Mouse (Mus musculus): ENCODE measurements around the gene Wdr76. TPM values are rescaled to one million over a fixed set of nuclear protein-coding genes. Genes with fewer than 3 reads are reported as not detected.
A peak's percentile ranks its signal among the peaks of the same experiment; 100 is the strongest.

Gene Wdr76
- total and polyA plus RNA-seq, 3 experiments: 17.4 to 29.9 (median 26.9) TPM

- dilution Hi-C loops (cut with MboI; ENCODE audit: extremely low pct_ligation_motif_present, extremely low pct_unique_long_range_greater_than_20kb, low sequenced_read_pairs): no loop called here
Measured at GRCm38 (mm10) chr2:121571780-121572179, 65.3 kb downstream of the Wdr76 start.

GRCm38 (mm10) chr2:121574066-121574630 is 67.6 kb downstream of the Wdr76 start:
- in situ Hi-C loops (cut with MboI; ENCODE audit: low pct_ligation_motif_present, low pct_unique_long_range_greater_than_20kb, low sequenced_read_pairs): loop anchor here (5.0 to 25.0 kb wide), 2 partner anchors 258 to 463 kb away; partner anchors contain the start of gene Eif3j1
- DNase-seq (ENCODE audit: extremely low read depth): peak; percentile 74

More at GRCm38 (mm10) chr2:121571780-121572179, 65.3 kb downstream of the Wdr76 start:
- H3K4me1 ChIP-seq (ENCODE audit: control insufficient read depth in 1 of 2, insufficient read depth in 2 of 2): peaks cover 8 to 49% of the 10 kb centered on the region in 2 experiments
- H3K4me2 ChIP-seq (ENCODE audit: insufficient read depth, low read depth, poor library complexity, severe bottlenecking): no peak overlapping the region
- H3K9ac ChIP-seq (ENCODE audit: insufficient read depth, low read depth): no peak overlapping the region
- no peak overlapping the region for H3K4me3 ChIP-seq (replicated peaks in 1 of 3; ENCODE audit: low read depth in 2 of 3, low read length in 2 of 3, poor library complexity in 1 of 3)
- in situ Hi-C loops (cut with MboI; ENCODE audit: low pct_ligation_motif_present, low pct_unique_long_range_greater_than_20kb, low sequenced_read_pairs): loop anchor here (5.0 to 25.0 kb wide), 2 partner anchors 261 to 466 kb away; partner anchors contain the start of gene Eif3j1
- TF ChIP-seq MYC (IDR thresholded peaks at IDR 0.05; ENCODE audit: low read depth, low read length) (no peak), E2F4 (IDR thresholded peaks at IDR 0.05; ENCODE audit: insufficient replicate concordance, low read depth, low read length) (no peak), NELFE (IDR thresholded peaks at IDR 0.05; ENCODE audit: low read depth, low read length) (no peak; the same call in 1 of the 2 replicates), MXI1 (IDR thresholded peaks at IDR 0.05; ENCODE audit: low read depth, low read length) (no peak), ZC3H11A (IDR thresholded peaks at IDR 0.05; ENCODE audit: low read depth, low read length) (peak; percentile 31; the same call in 1 of the 2 replicates), RAD21 (IDR thresholded peaks at IDR 0.05; ENCODE audit: low read depth, low read length) (peak; percentile 98), CTCF (conservative IDR thresholded peaks at IDR 0.05 in 1 of 2, IDR thresholded peaks at IDR 0.05 in 1 of 2; ENCODE audit: low read depth in 2 of 2, low read length in 2 of 2) (peak; percentile 53 to 94), IRF4 (IDR thresholded peaks at IDR 0.05; ENCODE audit: low read depth, low read length) (0 out of 2 replicates have a peak, but pooled peaks have one; percentile 12), TBP (conservative IDR thresholded peaks at IDR 0.05; ENCODE audit: low read depth, low read length) (no peak), JUN (IDR thresholded peaks at IDR 0.05; ENCODE audit: insufficient read depth, low read depth, low read length) (no peak), POLR2AphosphoS2 (IDR thresholded peaks at IDR 0.05; ENCODE audit: low read depth, low read length) (no peak), NRF1 (IDR thresholded peaks at IDR 0.05; ENCODE audit: low read depth, low read length) (no peak), MAZ (IDR thresholded peaks at IDR 0.05; ENCODE audit: low read depth, low read length) (no peak), SMC3 (IDR thresholded peaks at IDR 0.05; ENCODE audit: low read depth, low read length) (peak; percentile 84), SIN3A (IDR thresholded peaks at IDR 0.05; ENCODE audit: low read length) (no peak), HCFC1 (IDR thresholded peaks at IDR 0.05; ENCODE audit: low read depth, low read length) (no peak)
- no peak overlapping the region for H3K27ac ChIP-seq (ENCODE audit: insufficient read depth, low read depth)
- no peaks in the 10 kb centered on the region for H3K27me3 ChIP-seq (replicated peaks)
- peak; percentile 85 for DNase-seq (ENCODE audit: extremely low read depth)
- no peaks in the 10 kb centered on the region for H3K79me2 ChIP-seq (replicated peaks; ENCODE audit: control insufficient read depth, extremely low read depth, insufficient read depth, poor library complexity, severe bottlenecking)
- H3K9me3 ChIP-seq (replicated peaks; ENCODE audit: low read length): no peaks in the 10 kb centered on the region
- peaks cover 0 to 14% of the 10 kb centered on the region in 2 experiments for H3K36me3 ChIP-seq (replicated peaks in 1 of 2; ENCODE audit: control insufficient read depth in 1 of 2, insufficient read depth in 1 of 2, low read length in 1 of 2)

More at GRCm38 (mm10) chr2:121574066-121574630, 67.6 kb downstream of the Wdr76 start:
- Histone ChIP-seq H3K4me3 (replicated peaks in 1 of 3; ENCODE audit: low read depth in 2 of 3, low read length in 2 of 3, poor library complexity in 1 of 3) (peak overlapping the region; percentile 44 to 67 (median 57)), H3K79me2 (replicated peaks; ENCODE audit: control insufficient read depth, extremely low read depth, insufficient read depth, poor library complexity, severe bottlenecking) (no peaks in the 10 kb centered on the region), H3K27me3 (replicated peaks) (no peaks in the 10 kb centered on the region), H3K36me3 (replicated peaks in 1 of 2; ENCODE audit: control insufficient read depth in 1 of 2, insufficient read depth in 1 of 2, low read length in 1 of 2) (peaks cover 0 to 7% of the 10 kb centered on the region in 2 experiments), H3K9ac (ENCODE audit: insufficient read depth, low read depth) (peak overlapping the region; percentile 23), H3K4me1 (ENCODE audit: control insufficient read depth in 1 of 2, insufficient read depth in 2 of 2) (peaks cover 8 to 49% of the 10 kb centered on the region in 2 experiments), H3K27ac (ENCODE audit: insufficient read depth, low read depth) (no peak overlapping the region), H3K4me2 (ENCODE audit: insufficient read depth, low read depth, poor library complexity, severe bottlenecking) (peak overlapping the region; percentile 17), H3K9me3 (replicated peaks; ENCODE audit: low read length) (no peaks in the 10 kb centered on the region)
- dilution Hi-C loops (cut with MboI; ENCODE audit: extremely low pct_ligation_motif_present, extremely low pct_unique_long_range_greater_than_20kb, low sequenced_read_pairs): no loop called here
- TF ChIP-seq CHD2 (IDR thresholded peaks at IDR 0.05; ENCODE audit: low read length) (no peak), JUN (IDR thresholded peaks at IDR 0.05; ENCODE audit: insufficient read depth, low read depth, low read length) (no peak), ZKSCAN1 (IDR thresholded peaks at IDR 0.05; ENCODE audit: borderline replicate concordance, low read depth, low read length) (no peak), NELFE (IDR thresholded peaks at IDR 0.05; ENCODE audit: low read depth, low read length) (peak; percentile 56), ZNF384 (IDR thresholded peaks at IDR 0.05; ENCODE audit: low read depth, low read length) (no peak), TBP (conservative IDR thresholded peaks at IDR 0.05; ENCODE audit: low read depth, low read length) (peak; percentile 89), ZC3H11A (IDR thresholded peaks at IDR 0.05; ENCODE audit: low read depth, low read length) (no peak), HCFC1 (IDR thresholded peaks at IDR 0.05; ENCODE audit: low read depth, low read length) (peak; percentile 39), ELF1 (IDR thresholded peaks at IDR 0.05; ENCODE audit: low read depth, low read length) (peak; percentile 84), ZMIZ1 (IDR thresholded peaks at IDR 0.05; ENCODE audit: low read depth, low read length) (peak; percentile 64; the same call in 1 of the 2 replicates), RAD21 (IDR thresholded peaks at IDR 0.05; ENCODE audit: low read depth, low read length) (no peak), BHLHE40 (IDR thresholded peaks at IDR 0.05; ENCODE audit: low read depth, low read length) (no peak), IRF4 (IDR thresholded peaks at IDR 0.05; ENCODE audit: low read depth, low read length) (no peak), MAFK (IDR thresholded peaks at IDR 0.05; ENCODE audit: insufficient replicate concordance, low read length) (no peak), SIN3A (IDR thresholded peaks at IDR 0.05; ENCODE audit: low read length) (peak; percentile 51; the same call in 1 of the 2 replicates), POLR2A (IDR thresholded peaks at IDR 0.05; ENCODE audit: low read depth, low read length) (peak; percentile 72), GABPA (IDR thresholded peaks at IDR 0.05; ENCODE audit: insufficient replicate concordance, low read depth, low read length) (no peak), POLR2AphosphoS2 (IDR thresholded peaks at IDR 0.05; ENCODE audit: low read depth, low read length) (no peak), RCOR1 (conservative IDR thresholded peaks at IDR 0.05; ENCODE audit: low read depth, low read length) (no peak), PAX5 (IDR thresholded peaks at IDR 0.05; ENCODE audit: low read length) (no peak), MAZ (IDR thresholded peaks at IDR 0.05; ENCODE audit: low read depth, low read length) (0 out of 2 replicates have a peak, but pooled peaks have one; percentile 20), TCF12 (IDR thresholded peaks at IDR 0.05; ENCODE audit: low read depth, low read length) (0 out of 2 replicates have a peak, but pooled peaks have one; percentile 25), MAX (IDR thresholded peaks at IDR 0.05; ENCODE audit: low read length) (no peak)
